Mouse (Mus musculus) liver, adult 2 months (tissue): ENCODE results near the gene Ect2l.

ENCODE experiments used
- CTCF ChIP-seq: fragments of 200-500 bp; IDR thresholded peaks from 2 replicates; pipeline ENCODE4 v1.5.1; 2011; ENCODE audit warnings: low read depth, low read length, control low read depth
- POLR2A ChIP-seq: fragments of 200-500 bp; IDR thresholded peaks from 2 replicates; pipeline ENCODE4 v1.6.1; 2011; ENCODE audit warnings: low read length, control low read depth; ENCODE audit not compliant: insufficient read depth; ENCODE audit errors: extremely low read depth

DNA sequence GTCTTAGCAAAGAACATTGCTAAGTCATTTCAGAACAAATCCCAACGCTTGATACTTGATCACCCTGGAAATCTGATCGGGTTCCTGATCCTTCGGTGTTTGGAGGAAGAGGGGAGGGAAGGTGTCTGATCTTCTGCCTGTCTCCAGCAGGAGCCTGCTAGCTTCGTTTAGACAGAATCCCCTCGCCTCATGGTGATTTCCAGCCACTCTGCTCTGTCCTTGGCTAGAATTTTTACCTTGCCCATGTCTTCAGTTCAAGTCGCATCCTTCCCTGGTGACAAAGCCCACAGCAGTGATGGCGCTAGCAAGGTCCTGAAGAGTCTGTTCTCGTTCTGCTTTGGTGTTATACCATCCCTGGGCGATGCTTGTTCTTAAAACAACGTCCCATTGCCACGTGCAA lies 16.5 kb downstream of the Ect2l start:
- no peak for TF ChIP-seq POLR2A
- TF ChIP-seq CTCF, result no peak
